Mouse (Mus musculus): ENCODE measurements around the gene Raver2.

GRCm38 (mm10) chr4:101165776-101166175, 97.0 kb downstream of the Raver2 start:
- TF ChIP-seq GATA1 (IDR thresholded peaks at IDR 0.05; ENCODE audit: borderline replicate concordance, low read length), result no peak
- no peak for TF ChIP-seq FLI1 (IDR thresholded peaks at IDR 0.05; ENCODE audit: low read length)

Data from megakaryocyte, embryonic 14.5 days (primary cell).